Mouse (Mus musculus) intestine, postnatal 0 days (tissue): ENCODE results near the gene Serinc3. TPM values are rescaled to one million over a fixed set of nuclear protein-coding genes. Genes with fewer than 3 reads are reported as not detected.
"Not testable (repeated sequence)": the region's sequence is repeated elsewhere in the genome, so short reads cannot be mapped to it uniquely, and the experiment has no call there.

ENCODE experiments used
- ATAC-seq: fragments of 200-750 bp; cut with Nextera tagmentation; 2 replicates; pipeline ENCODE4 v1.8.0; 2017; ENCODE audit warnings: mild to moderate bottlenecking, moderate TSS enrichment, moderate library complexity
- H3K27ac ChIP-seq: fragments of 300-500 bp; sonication (generic); 2 replicates; pipeline ENCODE4 v1.5.1; 2014; ENCODE audit warnings: mild to moderate bottlenecking, low read depth, low read length, moderate library complexity
- H3K27me3 ChIP-seq: fragments of 300-500 bp; sonication (generic); replicated peaks from 2 replicates; pipeline ENCODE4 v1.6.1; 2014; ENCODE audit warnings: low read length, mixed read lengths; ENCODE audit not compliant: control insufficient read depth, insufficient read depth
- H3K36me3 ChIP-seq: fragments of 300-500 bp; sonication (generic); 2 replicates; pipeline ENCODE4 v1.6.1; 2014; ENCODE audit warnings: mild to moderate bottlenecking, moderate library complexity; ENCODE audit not compliant: control insufficient read depth, insufficient read depth
- H3K4me1 ChIP-seq: fragments of 300-500 bp; sonication (generic); replicated peaks from 2 replicates; pipeline ENCODE4 v1.6.1; 2014; ENCODE audit warnings: antibody characterized with exemption, low read length, mixed read lengths; ENCODE audit not compliant: control insufficient read depth, insufficient read depth
- H3K4me2 ChIP-seq: fragments of 300-500 bp; sonication (generic); replicated peaks from 2 replicates; pipeline ENCODE4 v1.6.1; 2014; ENCODE audit warnings: low read depth, mild to moderate bottlenecking, moderate library complexity
- H3K4me3 ChIP-seq: fragments of 300-500 bp; sonication (generic); 2 replicates; pipeline ENCODE4 v1.5.1; 2014; ENCODE audit warnings: low read depth, low read length
- H3K9ac ChIP-seq: fragments of 300-500 bp; sonication (generic); 2 replicates; pipeline ENCODE4 v1.6.1; 2014; ENCODE audit warnings: mild to moderate bottlenecking, low read depth, low read length
- H3K9me3 ChIP-seq: fragments of 300-500 bp; sonication (generic); 2 replicates; pipeline ENCODE4 v1.6.1; 2016; ENCODE audit warnings: mixed run types; ENCODE audit not compliant: control insufficient read depth
- CTCF ChIP-seq: sonication (generic); IDR thresholded peaks from 2 replicates; pipeline ENCODE4 v1.5.1; 2016; ENCODE audit warnings: low read depth, mild to moderate bottlenecking, control low read depth, antibody characterized with exemption, moderate library complexity
- WGBS: fragments of 180-500 bp; shearing (Covaris S2); extraction: QIAGEN DNeasy Blood & Tissue Kit; methylation state at CpG from one replicate; pipeline ENCODE4 v1.1.7; 2014; 5-methylcytosine and 5-hydroxymethylcytosine counted together
- polyA plus RNA-seq: library from polyadenylated mRNA; unstranded; fragments of >200 nt; fragmentation: Nextera tagmentation; extraction: Ambion mirVana; gene quantifications from 2 replicates; pipeline ENCODE4 v1.2.1, GENCODE M21; 2015

The Serinc3 gene
- polyA plus RNA-seq, 1 experiment from 2014 or later = 61.3 TPM

GRCm38 (mm10) chr2:163637655-163638266 is 7.2 kb downstream of the Serinc3 start:
- peak; percentile 75 for ATAC-seq

GRCm38 (mm10) chr2:163636057-163636456 is 8.9 kb downstream of the Serinc3 start:
- WGBS = 83% methylated on average over 2 of the region's 2 CpGs
- Histone ChIP-seq H3K4me3 (no peak overlapping the region), H3K9me3 (no peaks in the 10 kb centered on the region), H3K4me1 (peaks cover 6% of the 10 kb centered on the region; the same call in 1 of the 2 replicates), H3K27me3 (no peaks in the 10 kb centered on the region), H3K4me2 (no peak overlapping the region), H3K36me3 (peaks cover 36% of the 10 kb centered on the region), H3K27ac (no peak overlapping the region), H3K9ac (no peak overlapping the region)
- no peak for ATAC-seq
- TF ChIP-seq CTCF = no peak

More at GRCm38 (mm10) chr2:163637655-163638266, 7.2 kb downstream of the Serinc3 start:
- TF ChIP-seq CTCF = no peak
- peaks cover 20% of the 10 kb centered on the region for H3K36me3 ChIP-seq
- H3K27ac ChIP-seq = peak overlapping the region; percentile 24; the same call in 1 of the 2 replicates
- no peak overlapping the region for H3K4me3 ChIP-seq
- no peak overlapping the region for H3K9ac ChIP-seq
- H3K9me3 ChIP-seq = no peaks in the 10 kb centered on the region
- WGBS = 14% methylated on average over 5 of the region's 5 CpGs
- peaks cover 15% of the 10 kb centered on the region; the same call in 1 of the 2 replicates for H3K4me1 ChIP-seq
- peak overlapping the region; percentile 45 for H3K4me2 ChIP-seq
- H3K27me3 ChIP-seq = no peaks in the 10 kb centered on the region

DNA sequence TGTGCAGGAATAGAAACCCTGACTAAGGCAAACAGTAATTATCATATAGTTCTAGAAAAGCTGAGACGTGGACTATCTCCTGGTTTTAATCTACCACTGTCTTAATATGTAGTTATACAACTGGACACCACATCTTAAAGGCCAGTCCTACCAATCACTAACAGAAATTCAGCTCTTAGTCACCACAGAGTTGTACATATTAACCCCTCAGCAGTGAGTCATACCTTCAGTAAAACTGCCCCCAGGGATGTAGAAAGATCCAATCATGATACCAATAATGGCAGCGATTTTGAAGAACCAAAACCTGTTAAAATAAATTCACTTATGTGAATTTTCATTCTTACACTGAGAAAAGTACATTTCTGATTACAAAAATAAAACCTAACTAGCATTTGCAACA is 10.7 kb downstream of the Serinc3 start:
- Histone ChIP-seq H3K36me3 (peaks cover 55% of the 10 kb centered on the region), H3K27me3 (no peaks in the 10 kb centered on the region), H3K4me2 (no peak overlapping the region), H3K4me1 (no peaks in the 10 kb centered on the region), H3K9ac (no peak overlapping the region), H3K4me3 (no peak overlapping the region), H3K9me3 (no peaks in the 10 kb centered on the region), H3K27ac (no peak overlapping the region)
- no peak for ATAC-seq
- WGBS = 76% methylated on average over 2 of the region's 2 CpGs
- no peak for TF ChIP-seq CTCF

DNA sequence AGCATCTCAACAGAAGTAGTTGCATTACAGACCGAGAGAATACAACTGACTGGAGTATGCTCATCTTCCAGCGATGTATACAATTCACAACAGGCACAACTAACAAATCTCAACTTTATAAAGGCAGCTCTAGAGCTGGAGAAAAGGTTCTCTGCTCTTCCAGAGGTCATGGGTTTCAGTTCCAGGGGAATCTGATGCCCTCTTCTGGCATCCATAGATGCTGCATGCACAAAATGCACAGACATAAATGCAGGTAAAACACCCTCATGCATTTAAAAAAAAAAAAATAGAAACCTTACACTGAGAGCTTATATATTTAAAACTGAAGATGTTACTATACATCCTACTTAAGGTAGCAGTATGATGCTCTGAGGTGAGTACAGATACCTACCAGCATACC is 13.2 kb downstream of the Serinc3 start:
- Histone ChIP-seq H3K4me1 (no peaks in the 10 kb centered on the region), H3K27me3 (no peaks in the 10 kb centered on the region), H3K4me3 (no peak overlapping the region), H3K4me2 (no peak overlapping the region), H3K27ac (no peak overlapping the region), H3K36me3 (peaks cover 75% of the 10 kb centered on the region), H3K9me3 (no peaks in the 10 kb centered on the region), H3K9ac (no peak overlapping the region)
- 94% methylated on average over 2 of the region's 2 CpGs for whole genome bisulfite sequencing
- peak; percentile 46 for TF ChIP-seq CTCF
- ATAC-seq = no peak

- ATAC-seq = no peak
- TF ChIP-seq CTCF = no peak
- no peaks in the 10 kb centered on the region for H3K4me1 ChIP-seq
- peaks cover 80% of the 10 kb centered on the region for H3K36me3 ChIP-seq
- H3K27ac ChIP-seq = no peak overlapping the region
- H3K27me3 ChIP-seq = no peaks in the 10 kb centered on the region
- H3K9ac ChIP-seq = no peak overlapping the region
- WGBS = 95% methylated on average over 4 of the region's 4 CpGs
- no peak overlapping the region for H3K4me3 ChIP-seq
- no peak overlapping the region for H3K4me2 ChIP-seq
- no peaks in the 10 kb centered on the region for H3K9me3 ChIP-seq
Measured at GRCm38 (mm10) chr2:163631223-163631622, 13.7 kb downstream of the Serinc3 start.

- H3K4me2 ChIP-seq, H3K9me3 ChIP-seq, ATAC-seq, H3K27me3 ChIP-seq, H3K4me3 ChIP-seq, H3K27ac ChIP-seq, H3K9ac ChIP-seq, H3K4me1 ChIP-seq: not testable (repeated sequence)
- peaks cover 71% of the 10 kb centered on the region for H3K36me3 ChIP-seq
- WGBS = 88% methylated on average over 3 of the region's 3 CpGs
Measured at GRCm38 (mm10) chr2:163621401-163621800, 23.5 kb downstream of the Serinc3 start.
